Mouse (Mus musculus) E14TG2a.4 (cell line): ENCODE data around the gene H3f3a.

Source experiments
- H3K27me3 ChIP-seq: 2 replicates; pipeline ENCODE4 v1.6.1; 2014; ENCODE audit warnings: low read length, control low read depth; ENCODE audit not compliant: insufficient read depth
- H3K36me3 ChIP-seq: 2 replicates; pipeline ENCODE4 v1.6.1; 2014; ENCODE audit warnings: low read length, control low read depth; ENCODE audit not compliant: insufficient read depth
- H3K4me1 ChIP-seq: replicated peaks from 2 replicates; pipeline ENCODE4 v1.6.1; 2014; ENCODE audit warnings: low read depth, low read length, control low read depth
- H3K4me3 ChIP-seq: replicated peaks from 2 replicates; pipeline ENCODE4 v1.5.1; 2014; ENCODE audit warnings: mild to moderate bottlenecking, low read length
- H3K9me3 ChIP-seq: 2 replicates; pipeline ENCODE4 v1.6.1; 2014; ENCODE audit warnings: low read length, control low read depth
- CTCF ChIP-seq: conservative IDR thresholded peaks from 2 replicates; pipeline ENCODE4 v1.5.1; 2014; ENCODE audit warnings: low read length
- NANOG ChIP-seq: IDR thresholded peaks from 2 replicates; pipeline ENCODE4 v1.6.1; 2014; ENCODE audit warnings: borderline replicate concordance, low read length, mixed read lengths
- POU5F1 ChIP-seq: IDR thresholded peaks from 2 replicates; pipeline ENCODE4 v1.6.1; 2014; ENCODE audit warnings: low read length, borderline replicate concordance

H3f3a gene

GRCm38 (mm10) chr1:180765393-180765792 is 48.4 kb downstream of the H3f3a start:
- Histone ChIP-seq H3K9me3 (no peaks in the 10 kb centered on the region), H3K27me3 (peaks cover 72% of the 10 kb centered on the region), H3K36me3 (no peaks in the 10 kb centered on the region), H3K4me3 (no peak overlapping the region), H3K4me1 (peaks cover 56% of the 10 kb centered on the region)
- TF ChIP-seq POU5F1: no peak
- no peak for TF ChIP-seq CTCF
- no peak for TF ChIP-seq NANOG

- TF ChIP-seq POU5F1: no peak
- TF ChIP-seq NANOG: no peak
- TF ChIP-seq CTCF: peak; percentile 77
- H3K9me3 ChIP-seq: no peaks in the 10 kb centered on the region
- H3K36me3 ChIP-seq: no peaks in the 10 kb centered on the region
- H3K27me3 ChIP-seq: peaks cover 59% of the 10 kb centered on the region
- peaks cover 53% of the 10 kb centered on the region for H3K4me1 ChIP-seq
- peak overlapping the region; percentile 71 for H3K4me3 ChIP-seq
Measured at GRCm38 (mm10) chr1:180763828-180764227, 49.9 kb downstream of the H3f3a start.

GRCm38 (mm10) chr1:180763307-180763706 is 50.4 kb downstream of the H3f3a start:
- no peaks in the 10 kb centered on the region for H3K9me3 ChIP-seq
- H3K4me1 ChIP-seq: peaks cover 49% of the 10 kb centered on the region
- no peaks in the 10 kb centered on the region for H3K36me3 ChIP-seq
- TF ChIP-seq POU5F1 (no peak), CTCF (no peak), NANOG (no peak)
- peaks cover 56% of the 10 kb centered on the region for H3K27me3 ChIP-seq
- H3K4me3 ChIP-seq: peak overlapping the region; percentile 71

GRCm38 (mm10) chr1:180762679-180763078 is 51.1 kb downstream of the H3f3a start:
- Histone ChIP-seq H3K4me1 (peaks cover 43% of the 10 kb centered on the region), H3K36me3 (no peaks in the 10 kb centered on the region), H3K4me3 (peak overlapping the region; percentile 71), H3K9me3 (no peaks in the 10 kb centered on the region), H3K27me3 (peaks cover 49% of the 10 kb centered on the region)
- TF ChIP-seq NANOG: no peak

GRCm38 (mm10) chr1:180762180-180762579 is 51.6 kb downstream of the H3f3a start:
- H3K4me1 ChIP-seq: peaks cover 38% of the 10 kb centered on the region
- TF ChIP-seq CTCF (no peak), POU5F1 (no peak), NANOG (no peak)
- peak overlapping the region; percentile 71; the same call in 1 of the 2 replicates for H3K4me3 ChIP-seq
- peaks cover 44% of the 10 kb centered on the region for H3K27me3 ChIP-seq
- no peaks in the 10 kb centered on the region for H3K36me3 ChIP-seq
- no peaks in the 10 kb centered on the region for H3K9me3 ChIP-seq

GRCm38 (mm10) chr1:180757956-180758520 is 55.7 kb downstream of the H3f3a start:
- no peak overlapping the region for H3K4me3 ChIP-seq
- peaks cover 17% of the 10 kb centered on the region for H3K27me3 ChIP-seq
- TF ChIP-seq POU5F1: no peak
- no peak for TF ChIP-seq NANOG
- TF ChIP-seq CTCF: no peak
- peaks cover 15% of the 10 kb centered on the region for H3K36me3 ChIP-seq
- no peaks in the 10 kb centered on the region for H3K9me3 ChIP-seq
- H3K4me1 ChIP-seq: peaks cover 18% of the 10 kb centered on the region

GRCm38 (mm10) chr1:180757252-180757955 is 56.3 kb downstream of the H3f3a start:
- Histone ChIP-seq H3K36me3 (peaks cover 21% of the 10 kb centered on the region), H3K27me3 (peaks cover 10% of the 10 kb centered on the region; the same call in 1 of the 2 replicates), H3K4me3 (no peak overlapping the region), H3K9me3 (no peaks in the 10 kb centered on the region), H3K4me1 (peaks cover 12% of the 10 kb centered on the region)
- TF ChIP-seq NANOG (no peak), CTCF (no peak), POU5F1 (no peak)

- H3K4me3 ChIP-seq: no peak overlapping the region
Measured at GRCm38 (mm10) chr1:180756711-180757110, 57.0 kb downstream of the H3f3a start.

GRCm38 (mm10) chr1:180754376-180754775 is 59.4 kb downstream of the H3f3a start:
- H3K27me3 ChIP-seq: no peaks in the 10 kb centered on the region
- peaks cover 30% of the 10 kb centered on the region for H3K36me3 ChIP-seq
- H3K9me3 ChIP-seq: no peaks in the 10 kb centered on the region
- TF ChIP-seq POU5F1 (no peak), NANOG (no peak), CTCF (no peak)
- no peaks in the 10 kb centered on the region for H3K4me1 ChIP-seq
- H3K4me3 ChIP-seq: no peak overlapping the region

More at GRCm38 (mm10) chr1:180756711-180757110, 57.0 kb downstream of the H3f3a start:
- H3K4me1 ChIP-seq: peaks cover 5% of the 10 kb centered on the region
- TF ChIP-seq POU5F1: no peak
- H3K9me3 ChIP-seq: no peaks in the 10 kb centered on the region
- peaks cover 28% of the 10 kb centered on the region for H3K36me3 ChIP-seq
- H3K27me3 ChIP-seq: peaks cover 4% of the 10 kb centered on the region; the same call in 1 of the 2 replicates
